In genomic region chr11:102739278-102739966, GRCm38 (mm10) we compare ENCODE assay signal across 8 mouse cellular contexts. TPM values are rescaled to one million over a fixed set of nuclear protein-coding genes. Genes with fewer than 3 reads are reported as not detected.
DNase-seq lines count a peak whose midpoint lies in the region; ATAC-seq lines count a peak whose summit lies in the region.

No protein-coding gene starts in this region.

- peaks cover 8 to 11% of the 10 kb centered on the region in 2 experiments for H3K4me1 ChIP-seq in heart, embryonic 14.5 days (ENCODE audit: control insufficient read depth in 2 of 2, insufficient read depth in 2 of 2, low read length in 2 of 2)
- H3K4me1 ChIP-seq in liver, embryonic 16.5 days (ENCODE audit: control insufficient read depth, low read depth, low read length) = no peaks in the 10 kb centered on the region; the same call in 1 of the 2 replicates
- peaks cover 8% of the 10 kb centered on the region; the same call in 1 of the 2 replicates for H3K4me1 ChIP-seq in neural tube, embryonic 14.5 days (ENCODE audit: control insufficient read depth, insufficient read depth, low read length)

- peak; percentile 83 for ATAC-seq in common myeloid progenitor, adult 5-6 weeks (replicated peaks; ENCODE audit: low read depth, poor library complexity, severe bottlenecking)
- no peak for ATAC-seq in heart, embryonic 14.5 days (ENCODE audit: insufficient number of reproducible peaks, insufficient read depth, low FRiP score, low read depth)
- no peak for ATAC-seq in liver, embryonic 16.5 days (ENCODE audit: low read depth)
- peak; percentile 89 for ATAC-seq in neural tube, embryonic 14.5 days (ENCODE audit: low read depth)
- no peak for ATAC-seq in erythroid progenitor cell, adult 5-6 weeks (replicated peaks; ENCODE audit: low FRiP score, poor library complexity, severe bottlenecking)

- peak; percentile 40 for DNase-seq in urinary bladder, postnatal 14 days (ENCODE audit: low spot score)
- DNase-seq in urinary bladder, postnatal 10 days (ENCODE audit: low spot score) = no peak
- peak; percentile 60 to 70 for DNase-seq in kidney, postnatal 25 days

- peak overlapping the region; percentile 37 to 39 for H3K4me3 ChIP-seq in heart, embryonic 14.5 days (ENCODE audit: control insufficient read depth in 1 of 2, insufficient read depth in 1 of 2, low read depth in 1 of 2, low read length in 2 of 2)
- no peak overlapping the region for H3K4me3 ChIP-seq in liver, embryonic 16.5 days (ENCODE audit: low read depth, low read length)
- H3K4me3 ChIP-seq in neural tube, embryonic 14.5 days (ENCODE audit: low read depth, low read length) = peak overlapping the region; percentile 14; the same call in 1 of the 2 replicates

- peaks cover 5% of the 10 kb centered on the region for H3K27me3 ChIP-seq in heart, embryonic 14.5 days (ENCODE audit: control insufficient read depth, insufficient read depth, low read length)
- H3K27me3 ChIP-seq in liver, embryonic 16.5 days (ENCODE audit: control insufficient read depth, insufficient read depth, low read depth, low read length) = no peaks in the 10 kb centered on the region; the same call in 1 of the 2 replicates
- H3K27me3 ChIP-seq in neural tube, embryonic 14.5 days (ENCODE audit: control insufficient read depth, insufficient read depth, low read length) = no peaks in the 10 kb centered on the region

- WGBS in heart, embryonic 14.5 days = 7% methylated on average over 20 of the region's 20 CpGs
- WGBS in liver, embryonic 16.5 days (ENCODE audit: insufficient replicate concordance) = 9% methylated on average over 20 of the region's 20 CpGs
- WGBS in neural tube, embryonic 14.5 days = 4% methylated on average over 20 of the region's 20 CpGs

- peak overlapping the region; percentile 86 for H3K4me2 ChIP-seq in heart, embryonic 14.5 days (ENCODE audit: low read length)
- peak overlapping the region; percentile 18 for H3K4me2 ChIP-seq in liver, embryonic 16.5 days (ENCODE audit: low read depth, low read length)
- H3K4me2 ChIP-seq in neural tube, embryonic 14.5 days (ENCODE audit: low read depth, low read length) = peak overlapping the region; percentile 39

- no peaks in the 10 kb centered on the region for H3K9me3 ChIP-seq in heart, embryonic 14.5 days (ENCODE audit: control insufficient read depth, low read length)
- H3K9me3 ChIP-seq in liver, embryonic 16.5 days (replicated peaks; ENCODE audit: control insufficient read depth, low read length) = no peaks in the 10 kb centered on the region
- H3K9me3 ChIP-seq in neural tube, embryonic 14.5 days (ENCODE audit: control insufficient read depth, low read length) = no peaks in the 10 kb centered on the region

- H3K36me3 ChIP-seq in heart, embryonic 14.5 days (ENCODE audit: control insufficient read depth, insufficient read depth, low read length) = no peaks in the 10 kb centered on the region
- no peaks in the 10 kb centered on the region for H3K36me3 ChIP-seq in liver, embryonic 16.5 days (ENCODE audit: control insufficient read depth, insufficient read depth)
- H3K36me3 ChIP-seq in neural tube, embryonic 14.5 days (ENCODE audit: control insufficient read depth, insufficient read depth, low read length) = no peaks in the 10 kb centered on the region

- H3K9ac ChIP-seq in heart, embryonic 14.5 days (ENCODE audit: low read length) = peak overlapping the region; percentile 62
- no peak overlapping the region for H3K9ac ChIP-seq in liver, embryonic 16.5 days (ENCODE audit: low read depth, low read length)
- H3K9ac ChIP-seq in neural tube, embryonic 14.5 days (replicated peaks; ENCODE audit: low read depth, low read length) = peak overlapping the region; percentile 43

- no peak overlapping the region for H3K27ac ChIP-seq in heart, embryonic 14.5 days (replicated peaks in 1 of 2; ENCODE audit: control insufficient read depth in 1 of 2, insufficient read depth in 1 of 2, low read depth in 2 of 2, low read length in 2 of 2)
- H3K27ac ChIP-seq in liver, embryonic 16.5 days (ENCODE audit: low read length) = no peak overlapping the region
- peak overlapping the region; percentile 68 for H3K27ac ChIP-seq in neural tube, embryonic 14.5 days (ENCODE audit: low read depth, low read length)

RNA-seq across cellular contexts. Expression of gene Adam11, which starts 21.8 kb away (rescaled TPM):
- 0.46 and 1.1 TPM in 2 replicates for total RNA-seq in common myeloid progenitor, adult 5-6 weeks (2017)
- polyA plus RNA-seq in heart, embryonic 14.5 days (2014; fragmentation: Nextera tagmentation; extraction: Ambion mirVana) = 5.9 and 7.3 TPM in 2 replicates
- 0.08 and 0.35 TPM in 2 replicates for polyA plus RNA-seq in liver, embryonic 16.5 days (2015; fragmentation: Nextera tagmentation; extraction: Ambion mirVana)
- 22.2 and 31.8 TPM in 2 replicates for polyA plus RNA-seq in neural tube, embryonic 14.5 days (2014; fragmentation: Nextera tagmentation; extraction: Ambion mirVana)
- not detected in 2 replicates for total RNA-seq in erythroid progenitor cell, adult 5-6 weeks (2015; ENCODE audit: low replicate concordance)
- total RNA-seq in erythroid progenitor cell, adult 5-6 weeks (2017; ENCODE audit: low replicate concordance) = not detected in 2 replicates

RNA-seq across cellular contexts. Expression of gene Ccdc43, which starts 41.8 kb away (rescaled TPM):
- total RNA-seq in common myeloid progenitor, adult 5-6 weeks (2017) = 41.4 and 43.8 TPM in 2 replicates
- polyA plus RNA-seq in heart, embryonic 14.5 days (2014; fragmentation: Nextera tagmentation; extraction: Ambion mirVana) = 31.9 and 36.1 TPM in 2 replicates
- polyA plus RNA-seq in liver, embryonic 16.5 days (2015; fragmentation: Nextera tagmentation; extraction: Ambion mirVana) = 13.4 TPM in 2 replicates
- polyA plus RNA-seq in neural tube, embryonic 14.5 days (2014; fragmentation: Nextera tagmentation; extraction: Ambion mirVana) = 35.5 and 37.4 TPM in 2 replicates
- 6.7 and 7.6 TPM in 2 replicates for total RNA-seq in erythroid progenitor cell, adult 5-6 weeks (2015; ENCODE audit: low replicate concordance)
- 4.0 and 8.1 TPM in 2 replicates for total RNA-seq in erythroid progenitor cell, adult 5-6 weeks (2017; ENCODE audit: low replicate concordance)

Comparison
In these comparisons a context has a peak if more than half of its experiments do, and no peak if none do; other contexts are left out.
1. ATAC-seq: peak in common myeloid progenitor, adult 5-6 weeks (single experiment) and neural tube, embryonic 14.5 days (single experiment); none in heart, embryonic 14.5 days (single experiment), liver, embryonic 16.5 days (single experiment) and erythroid progenitor cell, adult 5-6 weeks (single experiment).
2. H3K4me2 ChIP-seq: peak in every context shown above with its lines; median percentile 86 in heart, embryonic 14.5 days; 39 in neural tube, embryonic 14.5 days; 18 in liver, embryonic 16.5 days.